Mouse (Mus musculus) thymus, postnatal 0 days (tissue): ENCODE measurements at regions not wholly inside any gene's neighbourhood (a gene's known extent, or its start where the extent isn't known, plus 50 kb on each side); places are given as distances from the start of the nearest gene placed in this dataset.

Experiments used
- DNase-seq: peaks from one replicate; pipeline ENCODE4 v3.0.0-alpha.2; 2015; ENCODE audit warnings: low spot score

DNA sequence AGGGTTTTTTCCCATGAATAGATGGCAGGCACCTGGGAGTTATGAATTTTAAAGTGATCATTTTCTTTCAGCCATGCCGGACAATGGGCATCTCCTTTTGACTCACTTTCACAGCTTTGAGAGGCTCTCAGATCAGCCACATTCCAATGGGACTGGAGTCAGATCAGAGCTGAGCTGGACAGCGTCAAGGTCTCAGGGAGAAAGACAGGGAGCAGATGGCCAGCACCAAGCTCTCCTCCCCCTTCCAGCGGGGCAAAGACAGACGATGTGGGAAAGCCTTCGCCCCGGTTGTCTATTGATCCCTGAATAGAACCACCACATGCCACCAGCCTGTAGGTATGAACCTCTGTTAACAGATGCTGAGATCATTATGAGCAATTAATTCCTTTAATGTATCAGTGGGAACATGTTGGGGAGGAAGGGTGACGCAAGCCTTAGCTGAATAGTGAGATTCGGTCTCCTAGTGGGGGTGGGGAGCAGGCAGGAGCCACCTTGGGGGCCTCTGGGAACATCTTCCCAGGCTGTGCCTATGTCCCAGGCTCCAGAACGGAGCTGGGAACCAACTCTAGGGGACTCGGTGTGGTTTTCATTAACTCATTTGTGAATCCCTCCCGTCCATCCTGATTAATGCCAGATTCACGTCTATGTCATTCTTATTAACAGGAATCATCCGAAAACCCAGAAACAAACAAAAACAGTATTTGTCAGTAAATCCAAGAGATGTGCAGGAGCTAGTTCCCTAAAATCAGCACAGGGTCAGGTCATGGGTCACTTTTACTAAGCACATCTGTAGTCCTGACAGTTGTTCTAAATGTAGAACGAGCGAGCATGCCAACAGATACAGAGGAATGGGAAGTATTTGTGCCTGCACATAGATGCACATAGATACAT is 101.8 kb upstream of the Id4 start:
- DNase-seq = no peak

DNA sequence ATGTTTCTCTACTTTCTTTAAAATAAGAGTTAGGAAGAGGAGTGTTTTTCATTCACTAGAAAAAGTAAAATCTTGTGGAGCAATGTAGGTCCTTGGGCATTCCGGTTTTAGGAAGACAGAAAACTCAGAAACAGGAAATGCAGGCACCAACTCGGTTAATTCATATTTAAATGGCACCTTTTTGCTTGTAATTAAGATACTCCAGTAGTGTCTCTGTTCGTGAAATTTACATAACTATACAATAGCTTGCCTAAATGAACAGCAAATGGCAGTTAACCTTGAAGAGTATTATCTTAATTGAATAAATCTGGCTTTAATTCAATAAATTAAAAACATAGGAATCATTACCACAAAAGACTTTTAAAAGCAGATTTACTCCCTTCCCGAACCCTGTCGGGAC is 100.9 kb upstream of the Id4 start:
- no peak for DNase-seq

DNA sequence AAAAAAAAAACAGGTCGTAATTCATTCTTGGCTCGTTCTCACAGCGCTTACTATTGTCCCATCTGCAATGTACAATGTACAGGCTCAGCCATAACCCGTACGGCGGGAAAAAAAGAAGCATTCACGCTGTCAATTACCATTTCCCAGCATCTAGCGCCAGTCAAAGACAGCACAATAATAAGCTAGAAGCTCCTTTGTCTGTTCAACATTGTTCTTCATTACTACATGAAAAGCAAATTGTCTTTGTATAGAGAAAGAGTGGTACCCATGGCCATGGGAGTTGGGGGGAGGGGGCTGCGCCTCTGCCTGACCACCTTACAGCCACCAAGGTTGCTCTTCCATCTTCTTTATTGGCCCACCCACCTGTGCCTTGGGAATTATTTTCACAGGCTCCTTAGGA is 99.7 kb upstream of the Id4 start:
- no peak for DNase-seq

DNA sequence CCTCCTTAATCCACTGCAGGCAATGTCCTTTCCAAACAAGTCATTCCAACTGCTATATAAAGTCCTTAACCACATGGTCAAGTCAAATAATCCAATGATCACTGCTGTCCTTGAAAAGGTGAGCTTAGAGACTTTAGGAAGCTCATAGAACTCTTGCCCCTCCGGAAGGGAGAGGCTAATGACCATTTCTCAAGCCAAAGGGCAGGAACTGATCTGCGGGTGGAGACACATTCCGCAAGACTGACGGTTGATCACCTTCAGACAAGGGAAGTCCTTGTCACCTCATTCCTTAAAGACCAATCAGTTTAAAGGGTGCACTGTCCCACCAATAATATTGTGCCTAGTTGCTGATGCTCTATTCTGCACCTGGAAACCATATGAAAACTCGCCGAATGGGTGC is 96.4 kb upstream of the Id4 start:
- DNase-seq = no peak

DNA sequence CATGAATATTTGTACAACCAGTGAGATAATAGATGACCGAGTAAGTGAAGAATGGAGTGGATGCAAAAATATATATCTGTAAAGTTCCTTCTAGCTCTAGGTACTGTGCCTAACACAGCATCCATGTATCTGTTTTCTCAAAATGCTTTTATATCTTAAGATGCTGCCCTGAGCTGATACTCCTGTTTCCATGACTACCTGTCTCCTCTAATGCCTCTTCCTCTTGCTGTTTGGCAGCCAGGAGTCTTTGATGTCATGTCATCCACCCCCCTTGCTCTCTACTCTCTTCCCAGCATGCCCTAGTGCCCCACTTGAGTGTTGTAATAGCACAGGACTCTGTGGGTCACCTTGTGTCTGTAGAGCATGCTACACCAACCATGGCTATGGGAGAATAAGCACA is 95.2 kb upstream of the Id4 start:
- DNase-seq = no peak

DNA sequence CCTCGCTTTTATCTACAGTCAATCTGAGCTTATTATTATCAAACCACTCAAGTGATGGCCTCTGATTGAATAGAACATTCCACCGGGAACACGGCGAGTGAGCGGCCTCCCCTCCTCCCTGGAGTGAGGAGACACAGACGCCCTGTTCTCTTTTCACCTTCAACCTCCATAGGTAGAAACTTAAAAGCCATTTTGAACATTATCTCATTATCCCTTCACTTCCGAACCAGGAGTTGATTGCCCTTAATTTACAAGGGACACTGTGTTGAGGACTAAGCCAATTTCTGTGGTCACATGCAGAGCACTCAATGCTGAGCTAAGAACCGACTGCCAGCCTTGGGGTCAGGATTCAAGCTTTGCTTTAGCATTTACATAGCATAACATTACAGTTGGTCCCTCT is 93.1 kb upstream of the Id4 start:
- no peak for DNase-seq

DNA sequence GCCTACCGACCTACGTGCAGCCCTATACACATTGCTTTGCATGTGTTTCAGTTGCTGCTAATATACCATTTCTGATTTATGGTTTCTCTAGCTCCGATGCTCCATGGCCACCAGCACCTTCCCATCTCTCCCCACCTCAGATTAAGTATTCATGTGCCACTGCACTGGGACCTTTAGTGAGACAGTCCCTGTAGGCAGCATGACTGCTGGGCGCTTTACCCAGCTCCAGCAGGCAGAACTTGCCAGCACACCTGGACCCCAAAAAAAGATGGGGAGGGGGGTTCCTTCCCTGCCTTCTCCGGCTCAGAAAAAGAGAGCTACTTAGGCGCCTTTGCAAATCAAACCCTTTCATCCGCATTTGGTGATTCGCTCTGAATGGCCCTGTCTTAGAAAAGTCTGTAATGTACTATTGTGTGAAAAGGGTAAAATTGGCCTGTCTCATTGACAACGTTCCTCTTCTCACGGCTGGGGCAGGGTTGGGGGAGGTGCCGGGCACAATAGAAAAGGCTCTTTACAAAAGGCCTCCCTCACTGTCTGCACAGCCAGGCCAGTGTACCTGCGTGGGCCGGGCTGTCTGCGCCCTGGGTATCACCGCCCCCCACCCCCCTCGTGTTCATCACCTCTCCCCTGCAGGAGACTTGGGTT is 89.6 kb upstream of the Id4 start:
- no peak for DNase-seq

DNA sequence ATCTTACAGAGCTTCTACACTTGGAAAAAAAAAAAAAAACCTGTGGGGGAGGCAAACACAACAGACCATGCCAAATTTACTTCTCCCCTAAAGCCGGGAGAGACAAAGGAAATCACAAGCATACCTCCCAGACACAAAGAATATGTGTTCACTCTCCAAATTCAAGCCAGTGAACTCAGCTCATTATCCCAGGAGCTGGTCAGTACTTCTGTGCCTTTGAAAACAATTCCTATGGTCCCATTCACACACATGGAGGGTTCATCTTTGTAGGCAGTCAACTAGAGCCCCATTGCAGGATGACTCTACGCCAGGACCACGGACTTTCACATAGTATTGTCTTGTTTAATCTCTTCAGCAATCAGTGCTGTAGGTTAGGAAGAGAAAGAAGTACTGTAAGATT is 89.0 kb upstream of the Id4 start:
- DNase-seq = no peak

DNA sequence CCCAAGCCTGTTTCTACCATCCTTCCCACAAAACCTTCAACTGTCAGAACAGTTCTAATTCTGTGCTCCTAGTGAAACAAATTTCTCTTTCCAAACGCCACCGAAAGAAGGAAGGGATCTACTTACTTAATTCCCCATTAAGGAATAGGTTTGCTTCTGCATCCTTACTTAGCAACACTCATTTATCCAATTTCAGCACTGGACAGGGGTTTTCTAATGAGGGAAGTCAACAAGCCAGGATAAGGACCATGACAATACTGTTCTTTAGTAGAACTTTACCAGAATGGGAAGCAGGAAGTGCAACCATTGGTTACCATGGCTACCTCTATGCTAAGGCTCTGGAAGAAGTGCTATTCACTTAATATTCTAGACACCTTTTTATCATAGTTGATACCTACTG is 68.6 kb upstream of the Id4 start:
- DNase-seq = no peak

DNA sequence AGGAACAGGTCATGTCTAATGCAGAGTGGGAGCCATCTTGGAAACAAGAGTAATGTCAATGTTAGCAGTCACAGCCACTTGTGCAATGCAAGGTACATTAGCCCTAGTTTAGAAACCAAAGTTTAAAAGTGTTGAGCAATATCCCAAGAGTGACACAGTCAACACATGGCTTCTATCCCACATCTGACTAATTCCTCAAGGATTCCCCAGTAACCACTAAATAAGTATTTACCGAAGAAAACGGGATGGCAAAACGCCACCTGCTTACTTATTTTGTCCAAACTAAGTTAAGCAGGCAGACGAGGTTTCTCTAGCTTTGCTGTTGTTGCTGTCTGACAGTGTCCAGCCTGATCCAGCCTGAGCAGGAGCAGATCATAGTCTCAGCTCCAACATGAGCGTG is 67.1 kb upstream of the Id4 start:
- no peak for DNase-seq

DNA sequence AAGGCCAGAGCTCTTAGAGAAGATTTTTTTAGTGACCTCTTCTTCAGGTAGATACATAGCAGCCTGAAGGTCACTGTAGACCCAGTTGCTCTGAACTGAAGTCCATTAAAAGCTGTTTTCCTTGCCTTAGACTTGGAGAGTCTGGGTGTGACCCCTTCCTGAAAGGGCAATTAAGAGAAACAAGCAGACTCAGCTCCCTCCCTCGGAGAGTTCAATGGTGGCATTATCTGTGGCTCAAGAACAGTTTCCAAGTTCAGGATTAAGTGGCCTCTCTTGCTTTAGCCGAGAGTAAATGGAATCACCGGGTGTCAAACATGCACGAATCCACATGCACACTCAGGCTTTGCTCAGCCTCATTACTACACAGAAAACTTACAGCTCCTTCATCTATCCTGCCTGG is 53.2 kb upstream of the Id4 start:
- no peak for DNase-seq
